In genomic region chr3:117853729-117854128, GRCm38 (mm10) we compare ENCODE assay signal across 22 mouse cellular contexts. TPM values are rescaled to one million over a fixed set of nuclear protein-coding genes. Genes with fewer than 3 reads are reported as not detected.
DNase-seq lines count a peak whose midpoint lies in the region; ATAC-seq lines count a peak whose summit lies in the region.
"Had no signal": no experiment of that assay in that cellular context is flagged by ENCODE, and none has a peak within 500 bp of the region (broad histone marks: within the 10 kb centered on the region; RNA-seq: fewer than 3 reads in every experiment).

No protein-coding gene starts in this region.

- no peaks in the 10 kb centered on the region for H3K9me3 ChIP-seq in embryonic facial prominence, embryonic 14.5 days (ENCODE audit: control insufficient read depth, low read length)
- no peaks in the 10 kb centered on the region for H3K9me3 ChIP-seq in embryonic facial prominence, embryonic 10.5 days
- H3K9me3 ChIP-seq: embryonic facial prominence, embryonic 13.5 days; limb, embryonic 12.5 days; liver, embryonic 13.5 days had no signal

- intact Hi-C loops in left cerebral cortex, postnatal 4 days (cut with DNase I), result no loop called here
- intact Hi-C loops in heart, postnatal 25 days (cut with DNase I), result no loop called here

- no peaks in the 10 kb centered on the region for H3K27me3 ChIP-seq in embryonic facial prominence, embryonic 14.5 days (replicated peaks; ENCODE audit: control insufficient read depth, insufficient read depth, low read length)
- H3K27me3 ChIP-seq in embryonic facial prominence, embryonic 10.5 days (replicated peaks; ENCODE audit: low read depth, poor library complexity, severe bottlenecking), result no peaks in the 10 kb centered on the region
- H3K27me3 ChIP-seq: embryonic facial prominence, embryonic 13.5 days; limb, embryonic 12.5 days; liver, embryonic 13.5 days had no signal

- H3K36me3 ChIP-seq in embryonic facial prominence, embryonic 14.5 days (ENCODE audit: control insufficient read depth, insufficient read depth, low read length), result no peaks in the 10 kb centered on the region
- no peaks in the 10 kb centered on the region for H3K36me3 ChIP-seq in embryonic facial prominence, embryonic 10.5 days (replicated peaks)
- H3K36me3 ChIP-seq: embryonic facial prominence, embryonic 13.5 days; limb, embryonic 12.5 days; liver, embryonic 13.5 days had no signal

- no peak overlapping the region for H3K27ac ChIP-seq in embryonic facial prominence, embryonic 14.5 days (replicated peaks; ENCODE audit: low read depth, low read length)
- H3K27ac ChIP-seq in embryonic facial prominence, embryonic 10.5 days (replicated peaks), result no peak overlapping the region
- H3K27ac ChIP-seq: embryonic facial prominence, embryonic 13.5 days; limb, embryonic 12.5 days; liver, embryonic 13.5 days had no signal

- H3K4me2 ChIP-seq in embryonic facial prominence, embryonic 14.5 days (ENCODE audit: low read depth, low read length), result no peak overlapping the region
- H3K4me2 ChIP-seq: embryonic facial prominence, embryonic 13.5 days; limb, embryonic 12.5 days; liver, embryonic 13.5 days; lung, embryonic 14.5 days had no signal

- DNase-seq in embryonic facial prominence, embryonic 14.5 days (ENCODE audit: low spot score), result peak; percentile 16
- DNase-seq in embryonic facial prominence, embryonic 10.5 days (ENCODE audit: low spot score), result no peak
- DNase-seq in left cerebral cortex, adult 11 months (ENCODE audit: low spot score), result peak; percentile 50
- no peak for DNase-seq in left cerebral cortex, postnatal 4 days
- peak; percentile 88 for DNase-seq in brain, adult 2 months (ENCODE audit: low read depth, low spot score)
- peak; percentile 52 to 67 for DNase-seq in left cerebral cortex, adult 9 months (ENCODE audit: low spot score in 2 of 2)
- no peak for DNase-seq in heart, postnatal 25 days (ENCODE audit: low spot score)
- DNase-seq: adrenal gland, postnatal 10 days; cerebellum, adult 11 months; cerebellum, postnatal 10 days; kidney, adult 9 months; kidney, postnatal 25 days; liver, embryonic 13.5 days; lung, embryonic 14.5 days; midbrain, embryonic 14.5 days; spleen, adult 18-20 months; thymus, adult 18-20 months; thymus, postnatal 4 days had no signal

- no peaks in the 10 kb centered on the region for H3K4me1 ChIP-seq in embryonic facial prominence, embryonic 14.5 days (ENCODE audit: control insufficient read depth, insufficient read depth, low read length)
- H3K4me1 ChIP-seq in embryonic facial prominence, embryonic 10.5 days, result no peaks in the 10 kb centered on the region
- H3K4me1 ChIP-seq: embryonic facial prominence, embryonic 13.5 days; limb, embryonic 12.5 days; liver, embryonic 13.5 days had no signal

- no peak for ATAC-seq in embryonic facial prominence, embryonic 14.5 days (ENCODE audit: low read depth)
- no peak for ATAC-seq in megakaryocyte, adult 5-6 weeks (ENCODE audit: poor library complexity, severe bottlenecking)
- ATAC-seq: activated CD4-positive, CD25-positive, alpha-beta regulatory T cell, adult 4 months had no signal

- no peak overlapping the region for H3K9ac ChIP-seq in embryonic facial prominence, embryonic 14.5 days (ENCODE audit: low read depth, low read length)
- H3K9ac ChIP-seq: embryonic facial prominence, embryonic 13.5 days; limb, embryonic 12.5 days; liver, embryonic 13.5 days; lung, embryonic 14.5 days had no signal

- no peak overlapping the region for H3K4me3 ChIP-seq in embryonic facial prominence, embryonic 14.5 days (ENCODE audit: low read depth, low read length)
- H3K4me3 ChIP-seq in embryonic facial prominence, embryonic 10.5 days, result no peak overlapping the region
- H3K4me3 ChIP-seq: embryonic facial prominence, embryonic 13.5 days; limb, embryonic 12.5 days; liver, embryonic 13.5 days had no signal

- 50% methylated on average over 3 of the region's 3 CpGs for WGBS in embryonic facial prominence, embryonic 14.5 days
- WGBS in embryonic facial prominence, embryonic 10.5 days, result 79% methylated on average over 3 of the region's 3 CpGs

RNA-seq across cellular contexts. Expression of gene Snx7, which starts 15.0 kb away (rescaled TPM):
- polyA plus RNA-seq in embryonic facial prominence, embryonic 14.5 days (2014; fragmentation: Nextera tagmentation; extraction: Ambion mirVana), result 42.4 and 47.1 TPM in 2 replicates
- 13.5 and 14.1 TPM in 2 replicates for polyA plus RNA-seq in embryonic facial prominence, embryonic 10.5 days (2016; fragmentation: Nextera tagmentation; extraction: Ambion mirVana)
- total RNA-seq in left cerebral cortex, postnatal 4 days (2021), result 10 to 100 TPM; 39.3 to 46.7 TPM
- total RNA-seq in heart, postnatal 25 days (2021), result 1 to 10 TPM; 6.2 to 7.4 TPM
- 9.9 and 13.2 TPM in 2 replicates for total RNA-seq in megakaryocyte, adult 5-6 weeks (2015)
- total RNA-seq in megakaryocyte, adult 5-6 weeks (2017), result 16.0 and 20.4 TPM in 2 replicates
- polyA plus RNA-seq: activated CD4-positive, CD25-positive, alpha-beta regulatory T cell, adult 4 months had no signal

Comparison
In these comparisons a context has a peak if more than half of its experiments do, and no peak if none do; other contexts are left out.
1. DNase-seq: peak in embryonic facial prominence, embryonic 14.5 days (single experiment), left cerebral cortex, adult 11 months (single experiment), brain, adult 2 months (single experiment) and left cerebral cortex, adult 9 months (2 of 2); none in embryonic facial prominence, embryonic 10.5 days (single experiment), left cerebral cortex, postnatal 4 days (single experiment) and heart, postnatal 25 days (single experiment).